Mouse (Mus musculus) kidney, postnatal 4 days (tissue): Measurements from ENCODE around the gene Zc3h12c.

ENCODE experiments used
- DNase-seq, 2 experiments: peaks; one replicate each; pipeline ENCODE4 v3.0.0; 2021; ENCODE audit warnings: mixed read lengths in 2 of 2

Zc3h12c gene

DNA sequence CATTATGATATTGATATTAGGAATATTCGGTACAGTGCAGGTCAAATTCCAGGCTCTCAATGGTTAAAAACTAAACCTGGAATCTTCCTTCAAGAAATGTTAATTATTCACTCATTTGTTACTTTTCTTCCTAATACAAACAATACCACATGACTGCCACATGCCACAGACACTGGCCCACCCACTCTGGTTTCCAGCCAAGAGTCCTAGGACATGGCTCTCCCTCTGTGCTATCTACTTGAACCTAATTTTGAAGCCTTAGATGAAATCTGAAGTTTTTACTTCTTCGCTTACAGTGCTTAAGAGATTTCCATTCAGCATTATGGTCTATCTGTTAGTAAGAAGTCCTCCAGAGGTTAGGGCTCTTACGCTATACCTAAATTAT is 2.7 kb downstream of the Zc3h12c start:
- DNase-seq: peak; percentile 57 to 75

DNA sequence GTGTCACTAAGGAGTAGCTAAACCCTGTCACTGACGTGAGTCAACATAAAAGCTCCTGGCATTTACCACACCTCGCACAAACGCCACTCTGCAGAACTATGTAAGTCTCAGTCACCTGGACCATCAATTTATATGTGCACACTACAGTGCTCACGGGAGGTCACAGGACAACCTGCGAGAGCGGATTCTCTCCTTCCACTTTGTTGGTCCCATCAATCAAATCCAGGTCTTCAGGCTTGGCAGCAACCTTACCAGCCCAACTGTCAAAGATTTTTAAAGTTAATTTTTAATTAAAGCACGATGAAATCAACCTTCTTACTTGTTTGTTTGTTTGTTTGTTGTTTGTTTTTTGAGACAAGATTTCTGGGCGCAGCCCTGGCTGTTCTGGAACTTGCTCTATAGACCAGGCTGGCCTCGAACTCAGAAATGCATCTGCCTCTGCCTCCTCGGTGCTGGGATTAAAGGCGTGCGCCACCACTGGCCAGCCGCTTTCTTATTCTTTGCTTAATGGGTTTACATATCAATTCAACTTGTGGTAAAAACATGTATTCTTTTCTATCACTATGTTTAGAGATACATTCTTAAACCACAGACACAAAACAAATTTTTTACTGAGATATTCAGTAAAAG is 3.2 kb downstream of the Zc3h12c start:
- DNase-seq: peak; percentile 29 to 39

- no peak for DNase-seq
These were observed 7.9 kb downstream of the Zc3h12c start for GRCm38 (mm10) chr9:52160512-52160911.

GRCm38 (mm10) chr9:52158561-52158960 is 9.8 kb downstream of the Zc3h12c start:
- DNase-seq: no peak

DNA sequence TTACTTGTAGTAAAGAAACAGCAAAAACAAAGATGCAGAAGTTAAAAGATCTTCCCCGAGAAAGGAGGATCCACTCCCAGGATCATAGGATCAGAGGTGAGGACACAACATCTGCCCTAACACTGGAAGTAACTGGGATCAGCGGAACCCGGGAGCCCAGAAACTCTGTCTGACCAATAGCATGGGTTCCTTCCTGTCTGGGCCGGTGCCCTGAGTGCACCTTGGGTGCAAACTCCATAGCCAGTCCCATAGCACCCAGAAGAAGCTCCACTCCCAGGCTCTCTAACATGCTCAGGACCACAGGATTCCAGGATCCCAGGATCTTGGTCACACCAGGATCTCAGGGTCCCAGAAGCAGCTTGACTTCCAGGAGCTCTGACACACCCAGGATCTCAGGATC is 13.0 kb downstream of the Zc3h12c start:
- no peak for DNase-seq

GRCm38 (mm10) chr9:52154253-52154652 is 14.1 kb downstream of the Zc3h12c start:
- DNase-seq: no peak

- DNase-seq: no peak
These were observed 16.1 kb downstream of the Zc3h12c start for GRCm38 (mm10) chr9:52152076-52152826.

GRCm38 (mm10) chr9:52149768-52150167 is 18.6 kb downstream of the Zc3h12c start:
- no peak for DNase-seq

GRCm38 (mm10) chr9:52149286-52149685 is 19.1 kb downstream of the Zc3h12c start:
- DNase-seq: no peak

- no peak for DNase-seq
These were observed 19.5 kb downstream of the Zc3h12c start for GRCm38 (mm10) chr9:52148831-52149230.

DNA sequence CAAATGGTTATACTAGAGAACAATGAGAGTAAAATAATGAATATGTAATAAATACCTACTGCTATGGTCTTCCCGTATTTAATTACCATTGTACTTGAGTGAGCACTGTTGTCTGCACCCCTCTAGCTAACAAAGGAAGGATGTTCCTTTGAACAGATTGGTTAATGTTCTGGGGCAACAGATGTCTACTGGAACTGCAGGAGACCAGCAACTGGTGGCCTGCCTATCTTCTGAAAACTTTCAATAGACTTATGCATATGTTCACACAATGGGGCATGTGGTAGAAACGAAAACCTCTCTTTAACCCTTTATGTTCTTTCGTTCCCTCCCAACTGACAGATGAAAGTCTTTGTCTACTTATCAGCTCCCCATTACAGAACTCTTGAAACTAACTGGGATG is 20.1 kb downstream of the Zc3h12c start:
- no peak for DNase-seq

DNA sequence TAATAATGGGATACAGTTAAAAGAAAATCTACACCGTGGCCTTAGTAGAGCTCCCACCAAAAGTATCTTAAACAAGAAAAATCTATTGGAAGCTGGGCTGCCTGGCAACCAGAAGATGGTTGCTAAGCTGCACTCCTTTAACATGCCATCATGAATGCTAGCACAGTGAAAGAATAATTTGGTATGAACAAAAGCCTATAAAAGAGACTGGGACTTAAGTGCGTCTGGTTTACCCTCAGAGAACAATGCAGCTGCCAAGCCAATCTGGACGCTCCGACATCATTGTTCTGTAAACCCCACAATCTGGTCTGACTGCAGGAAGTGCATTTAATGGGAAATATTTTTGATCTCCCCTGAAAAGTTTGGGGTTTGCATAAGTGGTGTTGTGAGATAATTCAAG is 22.1 kb downstream of the Zc3h12c start:
- DNase-seq: no peak

DNA sequence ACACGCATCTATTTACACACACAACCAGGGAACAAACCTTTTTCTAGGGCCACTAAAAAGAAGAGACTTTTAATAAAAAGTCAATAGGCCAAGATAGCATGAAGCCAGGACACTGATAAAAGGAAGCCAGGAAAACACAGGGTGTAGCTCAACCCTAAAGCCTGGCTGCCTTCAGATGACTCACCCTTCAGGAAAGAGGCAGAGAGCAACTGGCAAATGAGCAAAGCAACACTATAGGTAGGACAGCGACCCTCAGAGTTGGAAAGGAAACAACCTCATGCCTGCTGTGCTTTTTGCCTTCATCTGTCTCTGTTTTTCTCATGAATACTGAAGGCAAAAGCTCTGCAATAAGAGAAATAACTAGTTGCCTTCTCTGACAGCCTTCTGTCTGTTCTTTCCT is 35.6 kb downstream of the Zc3h12c start:
- no peak for DNase-seq

DNA sequence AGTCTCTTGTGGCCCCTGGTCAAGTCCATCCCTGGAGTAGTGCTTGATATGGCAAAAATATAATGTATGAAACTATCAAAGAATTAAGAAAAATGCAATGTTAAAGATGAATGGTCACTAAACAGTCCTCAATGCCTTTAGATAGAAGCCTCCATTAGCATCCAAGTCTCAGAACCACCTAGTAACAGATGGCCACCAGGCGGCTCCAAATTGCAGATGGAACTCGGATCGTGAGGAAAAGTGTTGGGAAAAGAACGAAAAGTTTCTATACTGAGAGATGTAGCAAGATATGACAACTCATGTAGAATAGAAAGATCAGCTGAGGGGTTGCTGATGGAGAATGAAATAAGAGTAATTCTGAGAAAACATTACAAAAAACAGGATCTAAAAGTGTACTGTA is 38.0 kb downstream of the Zc3h12c start:
- DNase-seq: peak; percentile 53 to 56

GRCm38 (mm10) chr9:52125225-52125624 is 43.1 kb downstream of the Zc3h12c start:
- DNase-seq: no peak

DNA sequence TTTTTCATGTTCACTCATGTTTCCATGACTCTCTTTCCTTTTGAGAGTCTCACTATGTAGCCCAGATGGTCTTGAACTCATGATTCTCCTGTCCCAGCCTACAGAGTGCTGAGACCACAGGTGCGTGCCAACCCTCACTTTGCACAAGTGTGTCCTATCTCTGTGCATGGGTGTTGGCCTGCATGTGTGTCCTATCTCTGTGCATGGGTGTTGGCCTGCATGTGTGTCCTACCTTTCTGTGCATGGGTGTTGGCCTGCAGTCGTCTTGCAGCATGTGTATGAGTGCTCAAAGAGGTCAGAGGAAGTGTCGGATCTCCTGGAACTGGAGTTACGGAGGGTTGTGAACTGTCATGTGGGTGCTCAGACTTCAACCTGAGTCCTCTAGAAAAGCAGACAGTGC is 49.2 kb downstream of the Zc3h12c start:
- no peak for DNase-seq

GRCm38 (mm10) chr9:52113091-52113490 is 55.3 kb downstream of the Zc3h12c start:
- DNase-seq: no peak

DNA sequence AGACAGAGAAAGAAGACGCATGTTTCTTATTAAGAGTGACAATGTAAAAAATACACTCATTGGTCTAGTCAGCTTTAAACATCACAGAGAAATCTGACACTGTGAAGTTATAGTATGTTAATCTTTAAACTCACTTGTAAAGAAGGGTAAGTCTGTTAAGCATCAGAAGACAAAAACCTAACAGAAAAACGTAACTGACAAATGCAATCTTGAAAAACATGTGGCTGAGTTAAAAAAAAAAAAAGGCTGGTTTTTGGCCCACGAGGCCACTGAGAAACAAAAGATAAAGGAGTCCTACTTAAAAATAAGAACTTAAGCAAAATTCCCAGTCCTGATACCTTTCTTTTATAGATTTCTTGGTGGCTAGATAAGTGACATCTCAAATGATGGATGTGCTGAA is 57.6 kb downstream of the Zc3h12c start:
- DNase-seq: no peak

- DNase-seq: no peak
These were observed 61.2 kb downstream of the Zc3h12c start for GRCm38 (mm10) chr9:52107161-52107560.

DNA sequence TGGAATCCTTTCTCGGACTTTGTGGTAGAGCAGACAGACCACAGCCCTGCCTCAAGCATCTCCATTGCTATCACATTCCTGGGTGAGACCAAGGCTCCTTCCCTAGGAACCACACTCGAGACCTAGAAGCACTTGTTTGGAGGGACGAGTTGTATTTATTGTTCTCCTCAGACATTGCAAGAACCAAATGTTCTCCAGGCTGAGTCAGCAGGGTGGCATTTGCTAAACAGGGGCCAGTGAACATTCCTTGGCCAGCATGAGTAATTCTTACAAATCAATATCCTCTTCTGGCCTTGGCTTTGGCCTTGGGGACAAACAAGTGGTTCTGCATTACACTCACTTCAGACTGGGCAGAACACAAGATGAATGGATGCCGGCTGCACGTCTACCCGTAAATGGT is 62.9 kb downstream of the Zc3h12c start:
- no peak for DNase-seq

- DNase-seq: no peak
These were observed 64.2 kb downstream of the Zc3h12c start for GRCm38 (mm10) chr9:52104225-52104615.

- no peak for DNase-seq
These were observed 64.7 kb downstream of the Zc3h12c start for GRCm38 (mm10) chr9:52103448-52104224.

DNA sequence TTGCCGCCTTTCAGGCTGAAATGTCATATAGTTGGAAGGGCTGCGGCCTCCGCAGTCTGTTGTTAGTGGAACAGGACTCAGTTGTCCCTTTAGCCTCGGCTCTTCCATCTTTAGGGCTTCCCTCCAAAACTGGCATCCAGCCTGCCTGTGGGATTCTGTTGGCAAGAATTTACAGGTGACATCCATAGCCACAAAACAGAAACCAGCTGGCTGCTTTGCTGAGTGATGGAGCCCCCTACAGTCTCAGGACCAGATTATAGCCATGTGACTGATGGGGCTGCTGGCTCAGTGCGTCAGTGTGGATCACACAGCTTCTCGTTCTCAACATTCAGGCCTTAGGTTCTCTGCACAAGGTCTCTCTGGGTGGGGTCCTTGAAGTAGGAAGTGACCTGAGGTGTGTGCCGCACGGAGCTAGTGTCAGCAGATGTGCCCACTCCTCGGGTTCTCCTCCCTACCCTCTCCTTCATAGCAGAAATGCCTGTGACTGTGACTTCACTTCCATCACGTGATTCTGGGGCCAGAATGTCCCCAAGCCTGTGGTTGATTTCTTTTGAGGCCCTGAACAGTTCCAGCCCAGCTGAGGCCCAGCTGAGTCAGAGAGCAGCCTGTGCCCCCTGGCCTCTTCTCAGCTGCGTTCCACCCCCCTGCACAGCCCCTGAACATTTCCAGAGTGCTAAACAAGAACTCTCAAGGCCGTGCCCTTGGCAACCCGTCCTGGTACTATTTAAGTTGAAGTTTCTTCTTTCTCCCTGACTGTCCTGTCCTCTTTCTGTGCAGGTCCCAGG is 66.1 kb downstream of the Zc3h12c start:
- DNase-seq: no peak
